Mouse (Mus musculus): ENCODE results near the gene Epb41l1.

- TF ChIP-seq CTCF (IDR thresholded peaks at IDR 0.05; ENCODE audit: extremely low read depth, insufficient read depth, low read length), result no peak
- no peak for TF ChIP-seq POLR2A (IDR thresholded peaks at IDR 0.05; ENCODE audit: extremely low read depth, insufficient read depth, low read length)
These were observed 22.6 kb downstream of the Epb41l1 start for GRCm38 (mm10) chr2:156443323-156443722.

Measured in cortical plate, adult 2 months (tissue).